Mouse (Mus musculus) neural tube, embryonic 14.5 days (tissue): ENCODE results near the gene Golm1. TPM values are rescaled to one million over a fixed set of nuclear protein-coding genes. Genes with fewer than 3 reads are reported as not detected.

ENCODE experiments used
- ATAC-seq: fragments of 200-750 bp; cut with Nextera tagmentation; 2 replicates; pipeline ENCODE4 v1.8.0; 2017; ENCODE audit warnings: low read depth, mild to moderate bottlenecking, moderate TSS enrichment, moderate library complexity
- H3K27ac ChIP-seq: fragments of 300-500 bp; sonication (generic); 2 replicates; pipeline ENCODE4 v1.5.1; 2014; ENCODE audit warnings: low read depth, mild to moderate bottlenecking, control low read depth, low read length, moderate library complexity, mixed read lengths
- H3K27me3 ChIP-seq: fragments of 300-500 bp; sonication (generic); 2 replicates; pipeline ENCODE4 v1.6.1; 2014; ENCODE audit warnings: low read length; ENCODE audit not compliant: control insufficient read depth, insufficient read depth
- H3K36me3 ChIP-seq: fragments of 300-500 bp; sonication (generic); 2 replicates; pipeline ENCODE4 v1.6.1; 2014; ENCODE audit warnings: low read length, mixed read lengths; ENCODE audit not compliant: control insufficient read depth, insufficient read depth
- H3K4me1 ChIP-seq: fragments of 300-500 bp; sonication (generic); 2 replicates; pipeline ENCODE4 v1.6.1; 2014; ENCODE audit warnings: low read length; ENCODE audit not compliant: control insufficient read depth, insufficient read depth
- H3K4me2 ChIP-seq: fragments of 300-500 bp; sonication (generic); 2 replicates; pipeline ENCODE4 v1.6.1; 2014; ENCODE audit warnings: mild to moderate bottlenecking, low read depth, low read length, control low read depth
- H3K4me3 ChIP-seq: fragments of 300-500 bp; sonication (generic); 2 replicates; pipeline ENCODE4 v1.5.1; 2014; ENCODE audit warnings: low read depth, low read length, control low read depth, mixed read lengths
- H3K9ac ChIP-seq: fragments of 300-500 bp; sonication (generic); replicated peaks from 2 replicates; pipeline ENCODE4 v1.6.1; 2014; ENCODE audit warnings: low read depth, mild to moderate bottlenecking, control low read depth, low read length, mixed read lengths
- H3K9me3 ChIP-seq: fragments of 300-500 bp; sonication (generic); 2 replicates; pipeline ENCODE4 v1.6.1; 2016; ENCODE audit warnings: low read length; ENCODE audit not compliant: control insufficient read depth
- WGBS: fragments of 180-500 bp; shearing (Covaris S2); extraction: QIAGEN DNeasy Blood & Tissue Kit; methylation state at CpG from one replicate; pipeline ENCODE4 v1.1.7; 2014; 5-methylcytosine and 5-hydroxymethylcytosine counted together
- polyA plus RNA-seq: library from polyadenylated mRNA; unstranded; fragments of >200 nt; fragmentation: Nextera tagmentation; extraction: Ambion mirVana; gene quantifications from 2 replicates; pipeline ENCODE4 v1.2.1, GENCODE M21; 2014

Gene Golm1
- polyA plus RNA-seq, 1 experiment from 2014 or later = 21.4 TPM

- H3K4me3 ChIP-seq = no peak overlapping the region
- peaks cover 15% of the 10 kb centered on the region for H3K4me1 ChIP-seq
- H3K27ac ChIP-seq = no peak overlapping the region
- no peak for ATAC-seq
- no peaks in the 10 kb centered on the region for H3K27me3 ChIP-seq
- H3K4me2 ChIP-seq = no peak overlapping the region
- WGBS = 80% methylated on average over 10 of the region's 10 CpGs
- H3K9ac ChIP-seq = no peak overlapping the region
- H3K36me3 ChIP-seq = no peaks in the 10 kb centered on the region
- H3K9me3 ChIP-seq = no peaks in the 10 kb centered on the region
Measured at GRCm38 (mm10) chr13:59669946-59670345, 5.7 kb downstream of the Golm1 start.

GRCm38 (mm10) chr13:59668501-59669093, 7.0 kb downstream of the Golm1 start:
- Histone ChIP-seq H3K27me3 (no peaks in the 10 kb centered on the region), H3K4me1 (peaks cover 10% of the 10 kb centered on the region), H3K27ac (peak overlapping the region; percentile 10; the same call in 1 of the 2 replicates), H3K36me3 (no peaks in the 10 kb centered on the region), H3K9me3 (no peaks in the 10 kb centered on the region), H3K4me3 (no peak overlapping the region), H3K4me2 (no peak overlapping the region), H3K9ac (no peak overlapping the region)
- 78% methylated on average over 11 of the region's 11 CpGs for WGBS
- no peak for ATAC-seq

GRCm38 (mm10) chr13:59667763-59668162, 7.8 kb downstream of the Golm1 start:
- H3K9me3 ChIP-seq = no peaks in the 10 kb centered on the region
- no peak overlapping the region for H3K9ac ChIP-seq
- no peaks in the 10 kb centered on the region for H3K36me3 ChIP-seq
- no peak overlapping the region for H3K4me2 ChIP-seq
- no peak overlapping the region for H3K4me3 ChIP-seq
- H3K27me3 ChIP-seq = no peaks in the 10 kb centered on the region
- H3K4me1 ChIP-seq = peaks cover 5% of the 10 kb centered on the region
- no peak for ATAC-seq
- H3K27ac ChIP-seq = no peak overlapping the region
- 81% methylated on average over 5 of the region's 5 CpGs for WGBS

- Histone ChIP-seq H3K9me3 (no peaks in the 10 kb centered on the region), H3K36me3 (no peaks in the 10 kb centered on the region), H3K27ac (no peak overlapping the region), H3K4me1 (no peaks in the 10 kb centered on the region), H3K9ac (no peak overlapping the region), H3K4me3 (no peak overlapping the region), H3K27me3 (no peaks in the 10 kb centered on the region), H3K4me2 (no peak overlapping the region)
- ATAC-seq = no peak
- 94% methylated on average over 19 of the region's 19 CpGs for WGBS
Measured at GRCm38 (mm10) chr13:59663939-59664712, 11.5 kb downstream of the Golm1 start.

GRCm38 (mm10) chr13:59661966-59662365, 13.6 kb downstream of the Golm1 start:
- Histone ChIP-seq H3K27ac (no peak overlapping the region), H3K4me1 (no peaks in the 10 kb centered on the region), H3K36me3 (no peaks in the 10 kb centered on the region), H3K27me3 (no peaks in the 10 kb centered on the region), H3K4me2 (no peak overlapping the region), H3K9me3 (no peaks in the 10 kb centered on the region), H3K4me3 (no peak overlapping the region), H3K9ac (no peak overlapping the region)
- 97% methylated on average over 12 of the region's 12 CpGs for WGBS
- no peak for ATAC-seq

- Histone ChIP-seq H3K9me3 (no peaks in the 10 kb centered on the region), H3K27ac (no peak overlapping the region), H3K4me3 (no peak overlapping the region), H3K36me3 (no peaks in the 10 kb centered on the region), H3K9ac (no peak overlapping the region), H3K4me2 (no peak overlapping the region), H3K4me1 (no peaks in the 10 kb centered on the region), H3K27me3 (no peaks in the 10 kb centered on the region)
- ATAC-seq = no peak
- WGBS = 95% methylated on average over 8 of the region's 8 CpGs
Measured at GRCm38 (mm10) chr13:59661387-59661786, 14.2 kb downstream of the Golm1 start.

- Histone ChIP-seq H3K4me2 (no peak overlapping the region), H3K27me3 (no peaks in the 10 kb centered on the region), H3K36me3 (no peaks in the 10 kb centered on the region), H3K27ac (no peak overlapping the region), H3K4me1 (no peaks in the 10 kb centered on the region), H3K9me3 (no peaks in the 10 kb centered on the region), H3K9ac (no peak overlapping the region), H3K4me3 (no peak overlapping the region)
- WGBS = 97% methylated on average over 3 of the region's 3 CpGs
- no peak for ATAC-seq
Measured at GRCm38 (mm10) chr13:59660371-59660770, 15.2 kb downstream of the Golm1 start.

- no peaks in the 10 kb centered on the region for H3K27me3 ChIP-seq
- no peaks in the 10 kb centered on the region for H3K36me3 ChIP-seq
- no peak overlapping the region for H3K4me3 ChIP-seq
- no peak for ATAC-seq
- no peaks in the 10 kb centered on the region for H3K4me1 ChIP-seq
- WGBS = 77% methylated on average over 5 of the region's 5 CpGs
- no peak overlapping the region for H3K9ac ChIP-seq
- no peaks in the 10 kb centered on the region for H3K9me3 ChIP-seq
- H3K4me2 ChIP-seq = no peak overlapping the region
- H3K27ac ChIP-seq = no peak overlapping the region
Measured at GRCm38 (mm10) chr13:59657781-59658180, 17.8 kb downstream of the Golm1 start.

GRCm38 (mm10) chr13:59656975-59657388, 18.6 kb downstream of the Golm1 start:
- 0 out of 2 replicates have a peak, but pooled peaks cover 5% of the 10 kb centered on the region for H3K4me1 ChIP-seq
- 4% methylated on average over 4 of the region's 4 CpGs for WGBS
- no peak overlapping the region for H3K9ac ChIP-seq
- H3K4me3 ChIP-seq = no peak overlapping the region
- no peaks in the 10 kb centered on the region for H3K9me3 ChIP-seq
- H3K27me3 ChIP-seq = no peaks in the 10 kb centered on the region
- ATAC-seq = no peak
- H3K4me2 ChIP-seq = no peak overlapping the region
- peak overlapping the region; percentile 30; the same call in 1 of the 2 replicates for H3K27ac ChIP-seq
- no peaks in the 10 kb centered on the region for H3K36me3 ChIP-seq
